Mouse (Mus musculus) cortical plate, adult 2 months (tissue): ENCODE measurements around the gene Tmem203.

ENCODE experiments used
- CTCF ChIP-seq: fragments of 200-500 bp; IDR thresholded peaks from 2 replicates; pipeline ENCODE4 v1.5.1; 2011; ENCODE audit warnings: mild to moderate bottlenecking, control low read depth, low read length; ENCODE audit not compliant: insufficient read depth; ENCODE audit errors: extremely low read depth
- POLR2A ChIP-seq: fragments of 200-500 bp; IDR thresholded peaks from 2 replicates; pipeline ENCODE4 v1.6.1; 2011; ENCODE audit warnings: mild to moderate bottlenecking, low read length, control low read depth; ENCODE audit not compliant: insufficient read depth; ENCODE audit errors: extremely low read depth

DNA sequence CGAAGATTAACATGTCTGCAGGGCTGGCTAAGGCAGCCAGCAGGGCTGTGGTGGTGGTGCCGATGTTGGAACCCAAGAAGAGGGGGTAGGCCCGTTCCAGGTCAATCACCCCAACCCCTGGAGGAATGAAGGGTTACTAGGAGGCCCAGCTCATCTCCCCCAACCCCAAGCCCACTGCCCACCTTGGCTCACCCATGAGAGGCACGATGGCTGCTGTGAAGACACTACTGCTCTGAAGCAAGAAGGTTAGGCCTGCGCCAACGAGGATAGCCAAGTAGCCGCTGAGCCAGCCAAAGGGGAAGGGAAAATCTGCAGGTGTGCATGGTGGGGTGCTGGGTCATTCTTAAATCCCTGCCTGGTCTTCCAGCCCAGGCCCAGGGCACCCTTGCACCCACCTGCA is 24.7 kb upstream of the Tmem203 start:
- no peak for TF ChIP-seq POLR2A
- no peak for TF ChIP-seq CTCF
